Mouse (Mus musculus): ENCODE data around the gene Krt12. TPM values are rescaled to one million over a fixed set of nuclear protein-coding genes. Genes with fewer than 3 reads are reported as not detected.

Krt12 gene
- polyA plus RNA-seq, 1 experiment from 2014 or later: 0.19 TPM

GRCm38 (mm10) chr11:99366791-99367190 is 55.3 kb downstream of the Krt12 start:
- Histone ChIP-seq H3K4me3 (ENCODE audit: low read length) (no peak overlapping the region), H3K4me1 (ENCODE audit: control insufficient read depth, insufficient read depth, low read depth, low read length) (no peaks in the 10 kb centered on the region), H3K27me3 (replicated peaks; ENCODE audit: control insufficient read depth, insufficient read depth, low read length) (no peaks in the 10 kb centered on the region), H3K36me3 (ENCODE audit: control insufficient read depth, insufficient read depth, low read length) (no peaks in the 10 kb centered on the region), H3K9me3 (ENCODE audit: control insufficient read depth, low read length) (no peaks in the 10 kb centered on the region), H3K27ac (ENCODE audit: low read depth, low read length) (no peak overlapping the region), H3K4me2 (ENCODE audit: low read length) (no peak overlapping the region), H3K9ac (ENCODE audit: low read depth, low read length) (no peak overlapping the region)
- no peak for ATAC-seq
- WGBS: 53% methylated on average over 10 of the region's 10 CpGs

Other genes starting within 250 kb of the Krt12 start
- 225 and 246 TPM in 2 replicates for gene Smarce1, start 191.2 kb downstream of the Krt12 start, polyA plus RNA-seq (2015; fragmentation: Nextera tagmentation; extraction: Ambion mirVana)
- 10.9 and 14.3 TPM in 2 replicates for gene Krt222, start 178.2 kb downstream of the Krt12 start, polyA plus RNA-seq (2015; fragmentation: Nextera tagmentation; extraction: Ambion mirVana)
- 0.08 TPM in 1 of 2 replicates, not detected in the other for gene Krt24, start 137.0 kb downstream of the Krt12 start, polyA plus RNA-seq (2015; fragmentation: Nextera tagmentation; extraction: Ambion mirVana)
- gene Krt25, start 99.3 kb downstream of the Krt12 start, polyA plus RNA-seq (2015; fragmentation: Nextera tagmentation; extraction: Ambion mirVana): 0.67 and 1.4 TPM in 2 replicates
- gene Krt26, start 84.3 kb downstream of the Krt12 start, polyA plus RNA-seq (2015; fragmentation: Nextera tagmentation; extraction: Ambion mirVana): 0.37 and 0.41 TPM in 2 replicates
- gene Krt27, start 71.2 kb downstream of the Krt12 start, polyA plus RNA-seq (2015; fragmentation: Nextera tagmentation; extraction: Ambion mirVana): 0.10 and 0.41 TPM in 2 replicates
- gene Krt28, start 47.4 kb downstream of the Krt12 start, polyA plus RNA-seq (2015; fragmentation: Nextera tagmentation; extraction: Ambion mirVana): 0.52 and 0.55 TPM in 2 replicates
- 22.8 and 27.5 TPM in 2 replicates for gene Krt10, start 32.9 kb downstream of the Krt12 start, polyA plus RNA-seq (2015; fragmentation: Nextera tagmentation; extraction: Ambion mirVana)
- 0.10 and 0.19 TPM in 2 replicates for gene Krt20, start 15.9 kb upstream of the Krt12 start, polyA plus RNA-seq (2015; fragmentation: Nextera tagmentation; extraction: Ambion mirVana)
- 0.19 and 0.22 TPM in 2 replicates for gene Krt23, start 70.9 kb upstream of the Krt12 start, polyA plus RNA-seq (2015; fragmentation: Nextera tagmentation; extraction: Ambion mirVana)
- gene Krt39, start 99.1 kb upstream of the Krt12 start, polyA plus RNA-seq (2015; fragmentation: Nextera tagmentation; extraction: Ambion mirVana): not detected in 2 replicates
- gene Krt40, start 120.9 kb upstream of the Krt12 start, polyA plus RNA-seq (2015; fragmentation: Nextera tagmentation; extraction: Ambion mirVana): not detected in 2 replicates
- not detected in 2 replicates for gene Krtap3-3, start 128.6 kb upstream of the Krt12 start, polyA plus RNA-seq (2015; fragmentation: Nextera tagmentation; extraction: Ambion mirVana)
- not detected in 2 replicates for gene Krtap3-2, start 134.6 kb upstream of the Krt12 start, polyA plus RNA-seq (2015; fragmentation: Nextera tagmentation; extraction: Ambion mirVana)
- not detected in 2 replicates for gene Gm11939, start 137.2 kb upstream of the Krt12 start, polyA plus RNA-seq (2015; fragmentation: Nextera tagmentation; extraction: Ambion mirVana)
- not detected in 2 replicates for gene Krtap3-1, start 144.4 kb upstream of the Krt12 start, polyA plus RNA-seq (2015; fragmentation: Nextera tagmentation; extraction: Ambion mirVana)
- gene Krtap1-5, start 158.8 kb upstream of the Krt12 start, polyA plus RNA-seq (2015; fragmentation: Nextera tagmentation; extraction: Ambion mirVana): not detected in 2 replicates
- not detected in 2 replicates for gene Krtap1-4, start 161.4 kb upstream of the Krt12 start, polyA plus RNA-seq (2015; fragmentation: Nextera tagmentation; extraction: Ambion mirVana)
- not detected in 2 replicates for gene Krtap1-3, start 169.1 kb upstream of the Krt12 start, polyA plus RNA-seq (2015; fragmentation: Nextera tagmentation; extraction: Ambion mirVana)
- gene Krtap9-3, start 175.8 kb upstream of the Krt12 start, polyA plus RNA-seq (2015; fragmentation: Nextera tagmentation; extraction: Ambion mirVana): not detected in 2 replicates
- gene Gm11938, start 181.0 kb upstream of the Krt12 start, polyA plus RNA-seq (2015; fragmentation: Nextera tagmentation; extraction: Ambion mirVana): not detected in 2 replicates
- not detected in 2 replicates for gene Gm11937, start 187.9 kb upstream of the Krt12 start, polyA plus RNA-seq (2015; fragmentation: Nextera tagmentation; extraction: Ambion mirVana)
- gene Krtap2-4, start 192.6 kb upstream of the Krt12 start, polyA plus RNA-seq (2015; fragmentation: Nextera tagmentation; extraction: Ambion mirVana): not detected in 2 replicates
- not detected in 2 replicates for gene Gm11562, start 198.2 kb upstream of the Krt12 start, polyA plus RNA-seq (2015; fragmentation: Nextera tagmentation; extraction: Ambion mirVana)
- not detected in 2 replicates for gene Krtap4-1, start 206.0 kb upstream of the Krt12 start, polyA plus RNA-seq (2015; fragmentation: Nextera tagmentation; extraction: Ambion mirVana)
- not detected in 2 replicates for gene Krtap4-2, start 212.8 kb upstream of the Krt12 start, polyA plus RNA-seq (2015; fragmentation: Nextera tagmentation; extraction: Ambion mirVana)
- gene Krtap4-7, start 221.8 kb upstream of the Krt12 start, polyA plus RNA-seq (2015; fragmentation: Nextera tagmentation; extraction: Ambion mirVana): not detected in 2 replicates
- gene Gm11555, start 228.0 kb upstream of the Krt12 start, polyA plus RNA-seq (2015; fragmentation: Nextera tagmentation; extraction: Ambion mirVana): not detected in 2 replicates
- gene Gm11563, start 236.7 kb upstream of the Krt12 start, polyA plus RNA-seq (2015; fragmentation: Nextera tagmentation; extraction: Ambion mirVana): not detected in 2 replicates
- gene Krtap4-6, start 243.7 kb upstream of the Krt12 start, polyA plus RNA-seq (2015; fragmentation: Nextera tagmentation; extraction: Ambion mirVana): not detected in 2 replicates

All from hindbrain, embryonic 16.5 days (tissue).